Comparison of ENCODE assay signal across 22 mouse cellular contexts in the genomic region with DNA sequence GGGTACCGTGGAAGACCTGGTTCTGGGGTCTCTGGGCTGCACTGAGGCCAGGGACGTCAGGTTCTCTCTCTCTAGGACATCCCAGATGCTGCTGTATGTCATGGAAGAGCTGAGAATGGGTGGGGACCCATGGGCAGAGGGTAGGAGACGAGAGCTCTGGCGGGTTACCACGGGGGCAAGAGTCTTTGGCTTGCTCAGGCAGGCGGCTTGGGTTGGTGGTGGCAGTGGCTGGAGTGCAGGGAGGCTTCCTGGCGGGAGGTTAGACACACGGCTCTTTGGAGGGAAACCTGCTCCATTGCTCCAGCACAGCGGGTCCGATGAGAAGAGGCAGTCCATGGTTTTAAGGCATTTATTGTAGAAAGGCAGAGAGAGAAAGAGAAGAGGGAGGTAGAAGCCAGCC.
"Had no signal": no experiment of that assay in that cellular context is flagged by ENCODE, and none has a peak within 500 bp of the region (broad histone marks: within the 10 kb centered on the region; RNA-seq: fewer than 3 reads in every experiment).

No protein-coding gene starts in this region.

- H3K9me3 ChIP-seq: heart, embryonic 13.5 days; heart, embryonic 15.5 days; hindbrain, embryonic 13.5 days; hindbrain, embryonic 15.5 days; kidney, embryonic 15.5 days; limb, embryonic 10.5 days; limb, embryonic 12.5 days; liver, embryonic 13.5 days had no signal

- H3K4me3 ChIP-seq: heart, embryonic 13.5 days; heart, embryonic 15.5 days; hindbrain, embryonic 13.5 days; hindbrain, embryonic 15.5 days; kidney, embryonic 15.5 days; limb, embryonic 10.5 days; limb, embryonic 12.5 days; liver, embryonic 13.5 days had no signal

- H3K36me3 ChIP-seq: heart, embryonic 13.5 days; heart, embryonic 15.5 days; hindbrain, embryonic 13.5 days; hindbrain, embryonic 15.5 days; kidney, embryonic 15.5 days; limb, embryonic 10.5 days; limb, embryonic 12.5 days; liver, embryonic 13.5 days had no signal

- H3K27me3 ChIP-seq: heart, embryonic 13.5 days; heart, embryonic 15.5 days; hindbrain, embryonic 13.5 days; hindbrain, embryonic 15.5 days; kidney, embryonic 15.5 days; liver, embryonic 13.5 days had no signal

- H3K9ac ChIP-seq: heart, embryonic 13.5 days; heart, embryonic 15.5 days; hindbrain, embryonic 13.5 days; hindbrain, embryonic 15.5 days; kidney, embryonic 15.5 days; limb, embryonic 12.5 days; liver, embryonic 13.5 days had no signal

- H3K27ac ChIP-seq: heart, embryonic 13.5 days; heart, embryonic 15.5 days; hindbrain, embryonic 13.5 days; hindbrain, embryonic 15.5 days; hindbrain, postnatal 0 days; kidney, embryonic 15.5 days; kidney, postnatal 0 days; limb, embryonic 10.5 days; limb, embryonic 12.5 days; liver, embryonic 13.5 days had no signal

- H3K4me1 ChIP-seq: hindbrain, embryonic 13.5 days; limb, embryonic 12.5 days had no signal

- DNase-seq: gastrocnemius, postnatal 14 days; gastrocnemius, postnatal 36 days; heart, postnatal 14 days; heart, postnatal 36 days; kidney, adult 11 months; kidney, adult 2 months; kidney, adult 9 months; kidney, postnatal 14 days; kidney, postnatal 36 days; layer of hippocampus, adult 9-11 months; layer of hippocampus, postnatal 36 days; liver; liver, embryonic 13.5 days had no signal
